Comparison of ENCODE assay signal across 9 mouse cellular contexts in the genomic region with DNA sequence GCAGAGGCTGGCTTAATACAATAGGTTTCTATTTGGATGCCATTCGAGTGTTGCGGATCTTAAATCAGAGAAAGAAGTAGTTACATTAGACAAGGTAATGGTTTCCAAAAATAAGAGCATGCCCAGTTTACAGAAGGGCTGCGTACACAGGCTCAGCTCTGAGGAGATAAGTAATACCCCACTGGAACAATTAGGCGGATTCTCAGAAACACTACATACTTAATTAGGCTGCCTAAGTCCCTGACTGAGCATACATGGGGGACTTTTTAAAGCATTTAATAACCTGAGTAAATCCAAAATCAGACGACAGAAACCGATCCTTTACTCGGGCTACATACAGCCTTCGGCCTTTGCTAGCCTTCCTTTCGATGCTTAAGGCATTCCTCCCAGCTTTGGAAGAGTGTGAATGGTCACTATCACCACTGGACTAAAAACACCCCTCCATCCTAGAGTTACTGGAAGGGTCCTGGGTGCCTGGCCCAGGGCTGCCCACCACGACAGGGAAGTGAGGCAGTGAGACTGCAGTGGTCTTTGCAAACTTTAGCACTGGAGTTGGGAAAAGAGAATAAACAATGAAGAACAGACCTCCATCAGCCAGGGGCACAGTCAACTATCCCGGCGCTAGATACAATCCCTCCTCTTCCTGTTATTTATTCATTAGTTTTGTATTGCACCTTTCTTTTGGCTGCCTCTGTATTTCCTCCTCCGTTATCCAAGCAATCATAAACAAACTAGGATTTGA. TPM values are rescaled to one million over a fixed set of nuclear protein-coding genes. Genes with fewer than 3 reads are reported as not detected.
DNase-seq lines count a peak whose midpoint lies in the region; ATAC-seq lines count a peak whose summit lies in the region.
"Had no signal": no experiment of that assay in that cellular context is flagged by ENCODE, and none has a peak within 500 bp of the region (broad histone marks: within the 10 kb centered on the region; RNA-seq: fewer than 3 reads in every experiment).

No protein-coding gene starts in this region.

- peak overlapping the region; percentile 72 for H3K4me3 ChIP-seq in lung, embryonic 16.5 days (ENCODE audit: low read length)
- peak overlapping the region; percentile 96 for H3K4me3 ChIP-seq in midbrain, embryonic 12.5 days

- intact Hi-C loops in gastrocnemius, postnatal 36 days (cut with DNase I), result no loop called here

- H3K4me2 ChIP-seq in lung, embryonic 16.5 days (ENCODE audit: low read depth, low read length), result peak overlapping the region; percentile 95
- H3K4me2 ChIP-seq in midbrain, embryonic 12.5 days (replicated peaks), result peak overlapping the region; percentile 60

- H3K9ac ChIP-seq in lung, embryonic 16.5 days (ENCODE audit: low read length), result no peak overlapping the region
- H3K9ac ChIP-seq in midbrain, embryonic 12.5 days (replicated peaks), result peak overlapping the region; percentile 99

- H3K36me3 ChIP-seq in lung, embryonic 16.5 days (ENCODE audit: control insufficient read depth, insufficient read depth, low read length), result no peaks in the 10 kb centered on the region
- H3K36me3 ChIP-seq in midbrain, embryonic 12.5 days, result peaks cover 6% of the 10 kb centered on the region; the same call in 1 of the 2 replicates

- no peak for ATAC-seq in lung, embryonic 16.5 days (ENCODE audit: low read depth)
- no peak for ATAC-seq in midbrain, embryonic 12.5 days (ENCODE audit: low FRiP score, low read depth)

- WGBS in lung, embryonic 16.5 days, result 39% methylated on average over 13 of the region's 13 CpGs
- WGBS in midbrain, embryonic 12.5 days, result 8% methylated on average over 13 of the region's 13 CpGs

- peak; percentile 26 for DNase-seq in embryo, embryonic 11 days
- DNase-seq in embryo, embryonic 9.5 days (ENCODE audit: extremely low spot score), result no peak
- DNase-seq in lung, postnatal 4 days, result no peak
- no peak for DNase-seq in thymus, postnatal 14 days
- DNase-seq in gastrocnemius, postnatal 36 days, result no peak
- DNase-seq in layer of hippocampus, postnatal 14 days (ENCODE audit: low spot score in 2 of 2), result no peak
- DNase-seq: lung, adult 18-20 months had no signal

- no peak overlapping the region for H3K27ac ChIP-seq in lung, embryonic 16.5 days (ENCODE audit: low read length)
- peak overlapping the region; percentile 99 for H3K27ac ChIP-seq in midbrain, embryonic 12.5 days (replicated peaks)

- H3K4me1 ChIP-seq in lung, embryonic 16.5 days (replicated peaks; ENCODE audit: control insufficient read depth, insufficient read depth, low read length), result peaks cover 19% of the 10 kb centered on the region
- H3K4me1 ChIP-seq in midbrain, embryonic 12.5 days, result peaks cover 42% of the 10 kb centered on the region

- H3K9me3 ChIP-seq in lung, embryonic 16.5 days (ENCODE audit: control insufficient read depth, low read length), result no peaks in the 10 kb centered on the region
- no peaks in the 10 kb centered on the region for H3K9me3 ChIP-seq in midbrain, embryonic 12.5 days

- no peaks in the 10 kb centered on the region; the same call in 1 of the 2 replicates for H3K27me3 ChIP-seq in lung, embryonic 16.5 days (ENCODE audit: control insufficient read depth, insufficient read depth, low read depth, low read length)
- peaks cover under 1% of the 10 kb centered on the region; the same call in 1 of the 2 replicates for H3K27me3 ChIP-seq in midbrain, embryonic 12.5 days

RNA-seq across cellular contexts. Expression of a gene that starts 1.8 kb away (rescaled TPM):
- 2.1 and 3.0 TPM in 2 replicates for polyA plus RNA-seq in lung, embryonic 16.5 days (2015; fragmentation: Nextera tagmentation; extraction: Ambion mirVana)
- 61.5 and 69.7 TPM in 2 replicates for polyA plus RNA-seq in midbrain, embryonic 12.5 days (2016; fragmentation: Nextera tagmentation; extraction: Ambion mirVana)
- total RNA-seq in gastrocnemius, postnatal 36 days (2021), result under 1 TPM in 1 of 2 experiments, not detected in 1; 0.23 TPM
- total RNA-seq in layer of hippocampus, postnatal 14 days (2021), result 10 to 100 TPM in 1 of 2 experiments, 1 to 10 TPM in 1; 9.0 to 10.1 TPM

Comparison
In these comparisons a context has a peak if more than half of its experiments do, and no peak if none do; other contexts are left out.
1. RNA of a gene that starts 1.8 kb away (total RNA-seq): 9.0 to 10.1 TPM in layer of hippocampus, postnatal 14 days; 0.23 TPM in gastrocnemius, postnatal 36 days; every median in the first group is over 4 times any median in the second.